Mouse (Mus musculus): Measurements from ENCODE around the gene Gpr157. TPM values are rescaled to one million over a fixed set of nuclear protein-coding genes. Genes with fewer than 3 reads are reported as not detected.

Gpr157 gene
- polyA plus RNA-seq, 1 experiment from 2014 or later, result 1.6 TPM

- TF ChIP-seq CTCF (IDR thresholded peaks at IDR 0.05) (0 out of 2 replicates have a peak, but pooled peaks have one; percentile 3), EP300 (IDR thresholded peaks at IDR 0.05) (no peak)
Observed at GRCm38 (mm10) chr4:150138084-150138543, 50.9 kb downstream of the Gpr157 start.

DNA sequence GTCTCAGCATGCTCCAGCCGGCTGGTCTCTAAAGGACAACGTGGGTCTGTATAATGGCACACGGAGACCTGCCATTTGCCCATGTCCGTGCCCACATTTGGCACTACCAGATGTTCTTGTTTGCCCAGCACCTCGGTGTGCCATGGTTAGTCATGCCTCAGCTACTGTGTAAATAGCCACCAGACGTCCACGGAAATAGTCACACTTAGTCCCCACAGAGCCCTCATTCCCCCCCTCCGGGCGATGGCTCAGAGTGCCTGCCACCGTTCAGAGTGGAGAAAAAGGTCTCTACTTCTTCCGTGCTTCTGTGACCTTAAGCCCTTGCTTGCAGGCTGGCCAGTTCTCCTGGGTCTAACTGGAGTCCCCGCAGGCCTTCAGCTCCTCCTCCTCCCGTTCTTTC is 51.9 kb downstream of the Gpr157 start:
- no peaks in the 10 kb centered on the region for H3K36me3 ChIP-seq (ENCODE audit: insufficient read depth, low read length)
- H3K4me2 ChIP-seq (replicated peaks; ENCODE audit: low read depth, low read length), result no peak overlapping the region
- TF ChIP-seq CTCF (IDR thresholded peaks at IDR 0.05) (no peak), EP300 (IDR thresholded peaks at IDR 0.05) (no peak)
- no peaks in the 10 kb centered on the region for H3K9me3 ChIP-seq (ENCODE audit: low read length)
- H3K9ac ChIP-seq (replicated peaks; ENCODE audit: low read depth), result no peak overlapping the region
- 50% methylated on average over 13 of the region's 13 CpGs for WGBS
- DNase-seq (ENCODE audit: low spot score) (peak; percentile 48), ATAC-seq (0 out of 2 replicates have a peak, but pooled peaks have one; percentile 31)
- no peak overlapping the region for H3K27ac ChIP-seq (ENCODE audit: low read length)
- H3K4me3 ChIP-seq (ENCODE audit: low read depth, low read length), result no peak overlapping the region
- no peaks in the 10 kb centered on the region for H3K4me1 ChIP-seq (ENCODE audit: insufficient read depth, low read depth, low read length)
- no peaks in the 10 kb centered on the region for H3K27me3 ChIP-seq (replicated peaks; ENCODE audit: insufficient read depth, low read length)

More at GRCm38 (mm10) chr4:150138084-150138543, 50.9 kb downstream of the Gpr157 start:
- no peaks in the 10 kb centered on the region for H3K36me3 ChIP-seq (ENCODE audit: insufficient read depth, low read length)
- 11% methylated on average over 9 of the region's 9 CpGs for whole genome bisulfite sequencing
- no peak overlapping the region for H3K9ac ChIP-seq (replicated peaks; ENCODE audit: low read depth)
- H3K27me3 ChIP-seq (replicated peaks; ENCODE audit: insufficient read depth, low read length), result no peaks in the 10 kb centered on the region
- DNase-seq (ENCODE audit: low spot score) (peak; percentile 89), ATAC-seq (peak; percentile 84)
- no peak overlapping the region for H3K27ac ChIP-seq (ENCODE audit: low read length)
- H3K4me2 ChIP-seq (replicated peaks; ENCODE audit: low read depth, low read length), result peak overlapping the region; percentile 30; the same call in 1 of the 2 replicates
- H3K4me3 ChIP-seq (ENCODE audit: low read depth, low read length), result no peak overlapping the region
- H3K9me3 ChIP-seq (ENCODE audit: low read length), result no peaks in the 10 kb centered on the region
- no peaks in the 10 kb centered on the region for H3K4me1 ChIP-seq (ENCODE audit: insufficient read depth, low read depth, low read length)

DNA sequence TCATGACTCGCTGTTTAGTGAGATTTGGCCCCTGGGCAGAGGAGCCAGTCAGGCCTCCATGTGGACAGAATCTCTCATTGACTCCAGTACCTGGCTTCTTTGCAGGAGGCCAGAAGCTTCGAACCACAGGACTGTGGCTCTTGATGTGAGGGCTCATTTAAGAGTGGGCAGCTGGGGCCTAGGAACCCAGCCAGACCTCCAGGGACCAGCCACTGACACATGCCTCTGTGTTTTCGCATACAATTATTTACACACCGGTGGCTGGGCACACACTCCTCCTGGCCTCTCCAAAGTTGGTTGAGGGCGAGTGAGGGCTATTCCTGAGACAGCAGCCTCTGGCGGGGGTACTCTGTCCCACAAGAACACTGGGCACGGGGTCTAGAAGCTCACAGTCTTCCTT is 53.2 kb downstream of the Gpr157 start:
- no peaks in the 10 kb centered on the region for H3K9me3 ChIP-seq (ENCODE audit: low read length)
- no peaks in the 10 kb centered on the region for H3K36me3 ChIP-seq (ENCODE audit: insufficient read depth, low read length)
- 62% methylated on average over 7 of the region's 7 CpGs for WGBS
- H3K4me1 ChIP-seq (ENCODE audit: insufficient read depth, low read depth, low read length), result no peaks in the 10 kb centered on the region
- H3K4me3 ChIP-seq (ENCODE audit: low read depth, low read length), result no peak overlapping the region
- H3K27ac ChIP-seq (ENCODE audit: low read length), result no peak overlapping the region
- H3K9ac ChIP-seq (replicated peaks; ENCODE audit: low read depth), result no peak overlapping the region
- no peak overlapping the region for H3K4me2 ChIP-seq (replicated peaks; ENCODE audit: low read depth, low read length)
- ATAC-seq (no peak), DNase-seq (ENCODE audit: low spot score) (no peak)
- no peaks in the 10 kb centered on the region for H3K27me3 ChIP-seq (replicated peaks; ENCODE audit: insufficient read depth, low read length)
- no peak for TF ChIP-seq CTCF (IDR thresholded peaks at IDR 0.05)
- TF ChIP-seq EP300 (IDR thresholded peaks at IDR 0.05), result no peak

- Histone ChIP-seq H3K27me3 (replicated peaks; ENCODE audit: insufficient read depth, low read length) (no peaks in the 10 kb centered on the region), H3K4me2 (replicated peaks; ENCODE audit: low read depth, low read length) (no peak overlapping the region), H3K9ac (replicated peaks; ENCODE audit: low read depth) (no peak overlapping the region), H3K4me1 (ENCODE audit: insufficient read depth, low read depth, low read length) (no peaks in the 10 kb centered on the region), H3K27ac (ENCODE audit: low read length) (no peak overlapping the region), H3K4me3 (ENCODE audit: low read depth, low read length) (no peak overlapping the region), H3K36me3 (ENCODE audit: insufficient read depth, low read length) (no peaks in the 10 kb centered on the region), H3K9me3 (ENCODE audit: low read length) (no peaks in the 10 kb centered on the region)
- 26% methylated on average over 12 of the region's 12 CpGs for WGBS
- ATAC-seq (peak; percentile 32; the same call in 1 of the 2 replicates), DNase-seq (ENCODE audit: low spot score) (peak; percentile 19)
- TF ChIP-seq EP300 (IDR thresholded peaks at IDR 0.05) (no peak), CTCF (IDR thresholded peaks at IDR 0.05) (no peak)
Observed at GRCm38 (mm10) chr4:150144242-150144641, 57.1 kb downstream of the Gpr157 start.

DNA sequence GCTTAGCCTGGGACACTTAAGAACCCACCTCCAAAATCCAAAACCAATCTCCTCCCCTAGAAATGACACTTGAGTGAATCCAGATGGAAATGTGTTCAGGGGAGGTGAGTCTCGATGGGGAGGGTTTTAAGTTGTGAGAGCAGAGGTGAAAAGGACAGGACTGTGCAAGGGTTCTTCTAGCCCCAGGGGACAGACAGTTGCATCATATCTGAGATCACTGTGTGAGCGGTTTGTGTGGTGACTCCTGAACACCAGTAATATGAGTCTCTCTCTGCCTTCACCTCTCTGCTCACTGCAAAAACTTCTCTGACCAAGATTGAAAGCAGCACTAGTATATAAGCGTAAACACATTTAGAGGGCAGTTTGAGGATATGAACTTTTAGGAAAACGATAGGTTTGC is 59.1 kb downstream of the Gpr157 start:
- no peak overlapping the region for H3K4me2 ChIP-seq (replicated peaks; ENCODE audit: low read depth, low read length)
- H3K27ac ChIP-seq (ENCODE audit: low read length), result no peak overlapping the region
- WGBS, result 74% methylated on average over 4 of the region's 4 CpGs
- ATAC-seq, result no peak
- H3K9ac ChIP-seq (replicated peaks; ENCODE audit: low read depth), result no peak overlapping the region
- H3K4me1 ChIP-seq (ENCODE audit: insufficient read depth, low read depth, low read length), result no peaks in the 10 kb centered on the region
- no peaks in the 10 kb centered on the region for H3K36me3 ChIP-seq (ENCODE audit: insufficient read depth, low read length)
- no peak for DNase-seq (ENCODE audit: low spot score)
- no peak overlapping the region for H3K4me3 ChIP-seq (ENCODE audit: low read depth, low read length)
- H3K9me3 ChIP-seq (ENCODE audit: low read length), result no peaks in the 10 kb centered on the region
- H3K27me3 ChIP-seq (replicated peaks; ENCODE audit: insufficient read depth, low read length), result no peaks in the 10 kb centered on the region
- no peak for TF ChIP-seq CTCF (IDR thresholded peaks at IDR 0.05)
- TF ChIP-seq EP300 (IDR thresholded peaks at IDR 0.05), result no peak

- Histone ChIP-seq H3K9me3 (ENCODE audit: low read length) (no peaks in the 10 kb centered on the region), H3K9ac (replicated peaks; ENCODE audit: low read depth) (no peak overlapping the region), H3K36me3 (ENCODE audit: insufficient read depth, low read length) (no peaks in the 10 kb centered on the region), H3K27me3 (replicated peaks; ENCODE audit: insufficient read depth, low read length) (no peaks in the 10 kb centered on the region), H3K4me1 (ENCODE audit: insufficient read depth, low read depth, low read length) (no peaks in the 10 kb centered on the region), H3K4me3 (ENCODE audit: low read depth, low read length) (no peak overlapping the region), H3K4me2 (replicated peaks; ENCODE audit: low read depth, low read length) (no peak overlapping the region), H3K27ac (ENCODE audit: low read length) (no peak overlapping the region)
- 73% methylated on average over 7 of the region's 7 CpGs for WGBS
- no peak for ATAC-seq
- TF ChIP-seq CTCF (IDR thresholded peaks at IDR 0.05) (peak; percentile 10; the same call in 1 of the 2 replicates), EP300 (IDR thresholded peaks at IDR 0.05) (no peak)
- no peak for DNase-seq (ENCODE audit: low spot score)
Observed at GRCm38 (mm10) chr4:150151045-150151444, 63.9 kb downstream of the Gpr157 start.

- no peak for DNase-seq (ENCODE audit: low spot score)
- H3K36me3 ChIP-seq (ENCODE audit: insufficient read depth, low read length), result no peaks in the 10 kb centered on the region
- no peaks in the 10 kb centered on the region for H3K9me3 ChIP-seq (ENCODE audit: low read length)
- TF ChIP-seq EP300 (IDR thresholded peaks at IDR 0.05), result no peak
- no peak for TF ChIP-seq CTCF (IDR thresholded peaks at IDR 0.05)
- no peak for ATAC-seq
- 67% methylated on average over 8 of the region's 8 CpGs for WGBS
- no peak overlapping the region for H3K9ac ChIP-seq (replicated peaks; ENCODE audit: low read depth)
- no peaks in the 10 kb centered on the region for H3K4me1 ChIP-seq (ENCODE audit: insufficient read depth, low read depth, low read length)
- no peak overlapping the region for H3K4me2 ChIP-seq (replicated peaks; ENCODE audit: low read depth, low read length)
- no peak overlapping the region for H3K27ac ChIP-seq (ENCODE audit: low read length)
- H3K4me3 ChIP-seq (ENCODE audit: low read depth, low read length), result no peak overlapping the region
- no peaks in the 10 kb centered on the region for H3K27me3 ChIP-seq (replicated peaks; ENCODE audit: insufficient read depth, low read length)
Observed at GRCm38 (mm10) chr4:150152483-150152882, 65.3 kb downstream of the Gpr157 start.

All from lung, postnatal 0 days (tissue).